Mouse (Mus musculus) thymus, postnatal 0 days (tissue): Measurements from ENCODE around the gene Eif2a. TPM values are rescaled to one million over a fixed set of nuclear protein-coding genes. Genes with fewer than 3 reads are reported as not detected.

ENCODE experiments used
- DNase-seq: peaks from one replicate; pipeline ENCODE4 v3.0.0-alpha.2; 2015; ENCODE audit warnings: low spot score
- polyA plus RNA-seq: library from polyadenylated mRNA; unstranded; fragments of >200 nt; fragmentation: Nextera tagmentation; extraction: Ambion mirVana; gene quantifications from 2 replicates; pipeline ENCODE4 v1.2.1, GENCODE M21; 2015

The Eif2a gene
- polyA plus RNA-seq = 46.6 and 46.7 TPM in 2 replicates

- DNase-seq = peak; percentile 99
These were observed at the start of gene Eif2a, which contains the start of gene Serp1 for GRCm38 (mm10) chr3:58525652-58526407. Gene Eif2a, plus strand, starts transcription at chr3:58525821. Gene Serp1, minus strand, starts transcription at chr3:58525892.

GRCm38 (mm10) chr3:58478755-58479455, 46.7 kb upstream of the Eif2a start:
- DNase-seq = no peak

- peak; percentile 28 for DNase-seq
These were observed 39.7 kb upstream of the Eif2a start for GRCm38 (mm10) chr3:58485883-58486282.

- DNase-seq = no peak
These were observed 38.5 kb upstream of the Eif2a start for GRCm38 (mm10) chr3:58487121-58487520.

GRCm38 (mm10) chr3:58487999-58488775, 37.4 kb upstream of the Eif2a start:
- no peak for DNase-seq

- peak; percentile 41 for DNase-seq
These were observed 34.8 kb upstream of the Eif2a start for GRCm38 (mm10) chr3:58490787-58491186.

- DNase-seq = no peak
These were observed 32.0 kb upstream of the Eif2a start for GRCm38 (mm10) chr3:58493621-58494020.

GRCm38 (mm10) chr3:58501961-58502360, 23.7 kb upstream of the Eif2a start:
- DNase-seq = no peak

- DNase-seq = no peak
These were observed 21.8 kb upstream of the Eif2a start for GRCm38 (mm10) chr3:58503720-58504333.

- DNase-seq = no peak
These were observed 20.9 kb upstream of the Eif2a start for GRCm38 (mm10) chr3:58504676-58505075.

- DNase-seq = no peak
These were observed 17.4 kb upstream of the Eif2a start for GRCm38 (mm10) chr3:58508020-58508750.

- no peak for DNase-seq
These were observed 14.0 kb upstream of the Eif2a start for GRCm38 (mm10) chr3:58511581-58511980.

- DNase-seq = no peak
These were observed 12.9 kb upstream of the Eif2a start for GRCm38 (mm10) chr3:58512740-58513139.

- DNase-seq = no peak
These were observed 12.1 kb upstream of the Eif2a start for GRCm38 (mm10) chr3:58513483-58513882.

- DNase-seq = peak; percentile 7
These were observed 9.5 kb upstream of the Eif2a start for GRCm38 (mm10) chr3:58515947-58516601.

GRCm38 (mm10) chr3:58516602-58516976, 9.0 kb upstream of the Eif2a start:
- peak; percentile 30 for DNase-seq

GRCm38 (mm10) chr3:58517258-58517657, 8.4 kb upstream of the Eif2a start:
- DNase-seq = no peak

GRCm38 (mm10) chr3:58517800-58518199, 7.8 kb upstream of the Eif2a start:
- no peak for DNase-seq

- no peak for DNase-seq
These were observed 6.7 kb upstream of the Eif2a start for GRCm38 (mm10) chr3:58518962-58519361.

GRCm38 (mm10) chr3:58519536-58519935, 6.1 kb upstream of the Eif2a start:
- no peak for DNase-seq
